Mouse (Mus musculus): ENCODE results near the gene Slc51a. TPM values are rescaled to one million over a fixed set of nuclear protein-coding genes. Genes with fewer than 3 reads are reported as not detected.

Gene Slc51a
- polyA plus RNA-seq (2014; fragmentation: Nextera tagmentation; extraction: Ambion mirVana) = 0.23 and 0.29 TPM in 2 replicates

GRCm38 (mm10) chr16:32487234-32488111 lies at the start of gene Slc51a:
TSS of gene Slc51a (minus strand) at chr16:32487879.
- Histone ChIP-seq H3K27me3 (ENCODE audit: control insufficient read depth, insufficient read depth, low read length) (no peaks in the 10 kb centered on the region), H3K9ac (ENCODE audit: low read length) (no peak within 1 kb of the TSS), H3K4me2 (ENCODE audit: low read depth, low read length, severe bottlenecking) (no peak within 1 kb of the TSS), H3K36me3 (ENCODE audit: control insufficient read depth, insufficient read depth, low read length) (no peaks in the 10 kb centered on the region), H3K27ac (ENCODE audit: low read depth, low read length) (no peak within 1 kb of the TSS), H3K4me1 (replicated peaks; ENCODE audit: control insufficient read depth, insufficient read depth, low read length) (no peaks in the 10 kb centered on the region), H3K4me3 (ENCODE audit: low read depth, low read length) (no peak within 1 kb of the TSS), H3K9me3 (ENCODE audit: control insufficient read depth, low read length) (no peaks in the 10 kb centered on the region)
- no peak for DNase-seq (ENCODE audit: low spot score)
- ATAC-seq (replicated peaks; ENCODE audit: low FRiP score) = no peak
- 71% methylated on average over 15 of the region's 15 CpGs for WGBS

GRCm38 (mm10) chr16:32535157-32535751 lies 47.6 kb upstream of the Slc51a start:
- ATAC-seq (replicated peaks; ENCODE audit: low FRiP score) (no peak), DNase-seq (ENCODE audit: low spot score) (no peak)
- Histone ChIP-seq H3K27me3 (ENCODE audit: control insufficient read depth, insufficient read depth, low read length) (no peaks in the 10 kb centered on the region), H3K9me3 (ENCODE audit: control insufficient read depth, low read length) (no peaks in the 10 kb centered on the region), H3K4me3 (ENCODE audit: low read depth, low read length) (no peak overlapping the region), H3K9ac (ENCODE audit: low read length) (no peak overlapping the region), H3K27ac (ENCODE audit: low read depth, low read length) (no peak overlapping the region), H3K36me3 (ENCODE audit: control insufficient read depth, insufficient read depth, low read length) (no peaks in the 10 kb centered on the region), H3K4me1 (replicated peaks; ENCODE audit: control insufficient read depth, insufficient read depth, low read length) (peaks cover 8% of the 10 kb centered on the region), H3K4me2 (ENCODE audit: low read depth, low read length, severe bottlenecking) (no peak overlapping the region)
- WGBS = 35% methylated on average over 5 of the region's 5 CpGs

- ATAC-seq (replicated peaks; ENCODE audit: low FRiP score) = peak; percentile 42
These were observed 45.5 kb upstream of the Slc51a start for GRCm38 (mm10) chr16:32532878-32533826.

GRCm38 (mm10) chr16:32526906-32527305 lies 39.2 kb upstream of the Slc51a start:
- Histone ChIP-seq H3K27me3 (ENCODE audit: control insufficient read depth, insufficient read depth, low read length) (no peaks in the 10 kb centered on the region), H3K27ac (ENCODE audit: low read depth, low read length) (no peak overlapping the region), H3K9ac (ENCODE audit: low read length) (no peak overlapping the region), H3K4me3 (ENCODE audit: low read depth, low read length) (no peak overlapping the region), H3K9me3 (ENCODE audit: control insufficient read depth, low read length) (no peaks in the 10 kb centered on the region), H3K4me1 (replicated peaks; ENCODE audit: control insufficient read depth, insufficient read depth, low read length) (peaks cover 3% of the 10 kb centered on the region; the same call in 1 of the 2 replicates), H3K36me3 (ENCODE audit: control insufficient read depth, insufficient read depth, low read length) (no peaks in the 10 kb centered on the region), H3K4me2 (ENCODE audit: low read depth, low read length, severe bottlenecking) (no peak overlapping the region)
- 78% methylated on average over 7 of the region's 7 CpGs for WGBS
- ATAC-seq (replicated peaks; ENCODE audit: low FRiP score) (no peak), DNase-seq (ENCODE audit: low spot score) (no peak)

More at GRCm38 (mm10) chr16:32532878-32533826, 45.5 kb upstream of the Slc51a start:
- Histone ChIP-seq H3K4me3 (ENCODE audit: low read depth, low read length) (no peak overlapping the region), H3K9me3 (ENCODE audit: control insufficient read depth, low read length) (no peaks in the 10 kb centered on the region), H3K36me3 (ENCODE audit: control insufficient read depth, insufficient read depth, low read length) (no peaks in the 10 kb centered on the region), H3K9ac (ENCODE audit: low read length) (no peak overlapping the region), H3K27ac (ENCODE audit: low read depth, low read length) (no peak overlapping the region), H3K27me3 (ENCODE audit: control insufficient read depth, insufficient read depth, low read length) (no peaks in the 10 kb centered on the region), H3K4me1 (replicated peaks; ENCODE audit: control insufficient read depth, insufficient read depth, low read length) (peaks cover 6% of the 10 kb centered on the region), H3K4me2 (ENCODE audit: low read depth, low read length, severe bottlenecking) (no peak overlapping the region)
- no peak for DNase-seq (ENCODE audit: low spot score)
- WGBS = 52% methylated on average over 18 of the region's 18 CpGs

GRCm38 (mm10) chr16:32524244-32524615 lies 36.6 kb upstream of the Slc51a start:
- H3K4me2 ChIP-seq (ENCODE audit: low read depth, low read length, severe bottlenecking) = no peak overlapping the region
- ATAC-seq (replicated peaks; ENCODE audit: low FRiP score) (no peak), DNase-seq (ENCODE audit: low spot score) (no peak)
- WGBS = 82% methylated on average over 5 of the region's 5 CpGs
- peaks cover 3% of the 10 kb centered on the region; the same call in 1 of the 2 replicates for H3K4me1 ChIP-seq (replicated peaks; ENCODE audit: control insufficient read depth, insufficient read depth, low read length)
- no peaks in the 10 kb centered on the region for H3K36me3 ChIP-seq (ENCODE audit: control insufficient read depth, insufficient read depth, low read length)
- no peak overlapping the region; the same call in 1 of the 2 replicates for H3K9ac ChIP-seq (ENCODE audit: low read length)
- H3K4me3 ChIP-seq (ENCODE audit: low read depth, low read length) = no peak overlapping the region
- 0 out of 2 replicates have a peak overlapping the region, but pooled peaks have one; percentile 12 for H3K27ac ChIP-seq (ENCODE audit: low read depth, low read length)
- H3K27me3 ChIP-seq (ENCODE audit: control insufficient read depth, insufficient read depth, low read length) = no peaks in the 10 kb centered on the region
- H3K9me3 ChIP-seq (ENCODE audit: control insufficient read depth, low read length) = no peaks in the 10 kb centered on the region

GRCm38 (mm10) chr16:32523462-32524243 lies 36.0 kb upstream of the Slc51a start:
- Histone ChIP-seq H3K9ac (ENCODE audit: low read length) (no peak overlapping the region; the same call in 1 of the 2 replicates), H3K36me3 (ENCODE audit: control insufficient read depth, insufficient read depth, low read length) (no peaks in the 10 kb centered on the region), H3K27me3 (ENCODE audit: control insufficient read depth, insufficient read depth, low read length) (no peaks in the 10 kb centered on the region), H3K4me3 (ENCODE audit: low read depth, low read length) (no peak overlapping the region), H3K27ac (ENCODE audit: low read depth, low read length) (0 out of 2 replicates have a peak overlapping the region, but pooled peaks have one; percentile 12), H3K4me2 (ENCODE audit: low read depth, low read length, severe bottlenecking) (no peak overlapping the region), H3K4me1 (replicated peaks; ENCODE audit: control insufficient read depth, insufficient read depth, low read length) (peaks cover 3% of the 10 kb centered on the region; the same call in 1 of the 2 replicates), H3K9me3 (ENCODE audit: control insufficient read depth, low read length) (no peaks in the 10 kb centered on the region)
- ATAC-seq (replicated peaks; ENCODE audit: low FRiP score) = no peak; the same call in 1 of the 2 replicates
- 71% methylated on average over 8 of the region's 8 CpGs for WGBS
- no peak for DNase-seq (ENCODE audit: low spot score)

- no peak overlapping the region for H3K4me3 ChIP-seq (ENCODE audit: low read depth, low read length)
- DNase-seq (ENCODE audit: low spot score) = no peak
- no peaks in the 10 kb centered on the region for H3K36me3 ChIP-seq (ENCODE audit: control insufficient read depth, insufficient read depth, low read length)
- H3K4me1 ChIP-seq (replicated peaks; ENCODE audit: control insufficient read depth, insufficient read depth, low read length) = peaks cover 3% of the 10 kb centered on the region; the same call in 1 of the 2 replicates
- WGBS = 87% methylated on average over 6 of the region's 6 CpGs
- no peaks in the 10 kb centered on the region for H3K9me3 ChIP-seq (ENCODE audit: control insufficient read depth, low read length)
- no peak overlapping the region for H3K4me2 ChIP-seq (ENCODE audit: low read depth, low read length, severe bottlenecking)
- no peak for ATAC-seq (replicated peaks; ENCODE audit: low FRiP score)
- H3K27ac ChIP-seq (ENCODE audit: low read depth, low read length) = no peak overlapping the region
- H3K9ac ChIP-seq (ENCODE audit: low read length) = no peak overlapping the region
- no peaks in the 10 kb centered on the region for H3K27me3 ChIP-seq (ENCODE audit: control insufficient read depth, insufficient read depth, low read length)
These were observed 35.0 kb upstream of the Slc51a start for GRCm38 (mm10) chr16:32522578-32523194.

Measured in forebrain, embryonic 11.5 days (tissue).